Mouse (Mus musculus) left cerebral cortex, postnatal 10 days (tissue): ENCODE results near the gene Nubpl. TPM values are rescaled to one million over a fixed set of nuclear protein-coding genes. Genes with fewer than 3 reads are reported as not detected.

Experiments
- DNase-seq, 2 experiments: peaks; one replicate each; pipeline ENCODE4 v3.0.0; 2021 to 2022; ENCODE audit warnings: low spot score in 2 of 2, mixed read lengths in 1 of 2; ENCODE audit errors: extremely low spot score in 1 of 2
- intact Hi-C: fragments of 180-260 bp; cut with DNase I; formaldehyde crosslinking; loops from one replicate; pipeline ENCODE4 v1.15.1; 2025
- total RNA-seq, 2 experiments: library from RNA; stranded (reverse); gene quantifications; 2 replicates each; pipeline ENCODE4 v1.2.3; 2021

Gene Nubpl
- total RNA-seq, 2 experiments from 2014 or later: 5.0 to 5.6 TPM

DNA sequence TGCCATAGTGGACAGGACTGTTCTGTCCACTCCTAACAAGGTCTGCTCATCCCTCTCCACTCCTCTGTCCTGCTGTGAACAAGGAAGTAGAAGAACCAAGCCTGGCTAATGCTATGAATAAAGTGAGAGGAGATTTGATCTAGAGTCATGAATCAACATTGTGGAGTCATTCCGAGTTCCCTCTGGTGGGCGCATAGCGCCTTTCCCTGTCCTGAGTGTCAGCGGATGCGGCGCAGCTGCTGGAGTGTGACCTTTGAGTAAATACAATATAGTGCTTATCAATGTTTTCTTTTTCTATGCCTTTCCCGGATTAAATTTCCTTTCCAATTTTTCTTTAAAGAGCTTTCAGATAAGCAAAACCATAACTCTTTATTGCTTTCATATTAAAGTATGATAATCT is 208.8 kb downstream of the Nubpl start:
- intact Hi-C loops: no loop called here
- no peak for DNase-seq

DNA sequence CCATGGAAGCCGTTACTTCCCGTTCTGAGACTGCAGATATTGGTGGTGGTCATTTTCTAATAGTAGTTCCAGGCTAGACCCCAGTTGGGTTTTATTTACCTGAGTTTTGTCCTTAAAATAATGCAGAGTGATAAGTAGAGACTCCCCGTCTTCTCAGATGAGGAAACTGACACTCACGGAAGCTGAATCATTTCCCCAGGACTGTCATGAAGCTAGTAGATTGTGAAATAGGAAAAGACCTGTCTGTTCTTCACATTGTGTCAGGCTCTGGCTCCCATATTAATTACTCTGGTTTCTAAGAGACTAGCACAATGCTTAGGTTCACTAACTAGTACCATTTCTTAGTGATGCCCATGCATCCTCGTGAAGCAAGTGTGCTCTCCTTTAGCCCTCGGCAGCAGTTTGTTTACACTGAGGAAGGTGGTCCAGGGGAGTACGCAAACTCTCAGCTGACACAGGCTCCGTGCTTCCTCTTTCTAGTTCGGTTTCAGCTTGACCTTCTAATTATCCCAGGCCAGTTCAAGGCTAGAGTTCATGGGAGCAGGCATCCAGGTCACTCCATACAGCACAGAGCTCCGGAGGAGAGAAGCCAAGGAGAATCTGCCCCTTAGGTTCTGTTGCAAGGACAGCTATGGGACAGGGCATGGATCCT is 209.9 kb downstream of the Nubpl start:
- intact Hi-C loops: no loop called here
- no peak for DNase-seq

DNA sequence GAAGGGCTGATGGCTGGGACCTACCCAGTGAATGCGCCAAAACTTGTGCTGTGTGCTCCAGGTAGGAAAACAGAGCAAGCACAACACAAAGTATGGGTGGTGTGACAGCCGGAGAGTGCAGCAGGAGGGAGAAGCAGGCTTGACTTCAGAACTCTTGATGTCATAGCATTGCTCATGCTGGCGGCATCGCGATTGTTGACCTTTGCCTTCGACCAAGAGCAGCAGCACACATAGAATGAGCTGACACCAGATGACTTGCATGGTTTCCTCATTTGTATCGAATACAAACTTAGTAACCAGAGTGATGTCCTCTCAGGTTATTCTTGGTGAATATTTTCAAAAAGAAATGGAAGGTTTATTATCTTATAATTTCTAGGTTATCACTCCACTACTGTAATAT is 211.1 kb downstream of the Nubpl start:
- no peak for DNase-seq
- intact Hi-C loops: no loop called here

DNA sequence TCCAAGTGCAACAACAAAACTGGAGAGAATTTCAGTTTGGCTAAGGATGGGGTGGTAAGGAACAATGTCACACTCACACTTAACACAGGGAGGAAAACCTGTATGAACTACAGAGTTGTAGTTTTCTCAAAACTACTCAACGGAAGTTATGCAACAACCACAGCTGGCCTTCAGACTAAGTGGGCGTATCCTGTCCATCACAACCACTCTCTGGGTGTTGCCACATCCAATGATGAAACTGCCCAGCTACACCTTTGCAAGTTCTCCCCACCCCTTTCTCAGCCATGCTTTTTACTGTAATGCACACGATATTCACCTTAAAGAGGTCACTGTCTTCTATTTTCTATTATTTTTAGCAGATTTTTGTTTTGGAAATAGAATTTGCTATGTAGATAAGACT is 217.3 kb downstream of the Nubpl start:
- DNase-seq: no peak
- intact Hi-C loops: no loop called here

DNA sequence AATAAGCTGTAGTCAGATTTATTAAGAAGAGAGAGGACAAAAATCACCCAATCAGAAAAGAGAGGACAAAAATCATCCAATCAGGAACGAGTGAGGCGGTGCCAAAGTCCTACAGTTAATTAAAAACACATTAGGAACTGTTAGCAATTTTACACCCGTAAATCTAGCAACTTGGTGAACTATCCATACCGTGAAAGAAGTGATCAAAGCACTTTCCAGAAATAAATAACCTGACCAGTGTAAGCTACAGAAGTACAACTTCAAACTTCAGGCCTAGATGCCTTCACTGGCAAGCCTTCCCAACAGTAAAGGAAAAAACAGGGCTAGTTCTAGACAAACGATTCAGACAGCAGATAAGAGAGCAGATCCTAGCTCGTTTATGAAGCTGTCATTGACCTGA is 220.1 kb downstream of the Nubpl start:
- intact Hi-C loops: no loop called here
- no peak for DNase-seq

DNA sequence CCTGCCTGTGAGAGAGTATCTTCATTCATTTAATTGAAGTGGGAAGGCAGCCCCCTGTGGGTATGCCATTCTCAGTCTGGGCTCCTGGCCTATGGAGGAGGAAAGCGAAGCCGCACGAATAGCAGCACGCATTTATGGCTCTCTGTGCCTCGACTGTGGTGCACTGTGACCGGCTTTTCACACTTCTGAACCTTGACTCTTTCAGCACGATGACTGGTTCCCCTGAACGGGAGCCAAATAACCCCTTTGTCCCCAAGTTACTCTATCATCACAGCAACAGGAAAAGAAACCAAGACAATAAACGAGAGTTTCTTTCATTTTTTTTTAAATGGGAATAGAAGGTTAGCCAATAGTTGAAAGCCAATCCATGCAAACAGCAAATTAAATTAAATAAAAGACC is 220.9 kb downstream of the Nubpl start:
- DNase-seq: no peak
- intact Hi-C loops: no loop called here

DNA sequence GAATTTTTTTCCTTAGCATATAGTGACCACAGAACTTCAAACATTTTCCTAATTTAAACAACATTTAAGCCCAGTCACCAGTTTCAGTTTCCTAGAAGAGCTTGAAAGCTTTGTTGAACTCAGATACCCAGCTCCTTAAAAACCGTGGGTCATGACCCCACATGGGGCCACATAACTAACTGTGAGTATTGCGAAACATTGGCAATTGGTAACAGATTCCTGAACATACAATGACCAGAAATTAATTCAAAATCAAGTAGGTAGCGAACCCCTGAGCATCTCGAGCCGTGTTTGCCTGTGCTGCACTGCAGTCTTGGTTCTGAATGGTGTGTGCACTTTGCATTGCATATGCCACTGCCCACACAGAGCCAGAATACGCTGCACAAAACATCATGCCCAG is 221.6 kb downstream of the Nubpl start:
- DNase-seq: no peak
- intact Hi-C loops: no loop called here

DNA sequence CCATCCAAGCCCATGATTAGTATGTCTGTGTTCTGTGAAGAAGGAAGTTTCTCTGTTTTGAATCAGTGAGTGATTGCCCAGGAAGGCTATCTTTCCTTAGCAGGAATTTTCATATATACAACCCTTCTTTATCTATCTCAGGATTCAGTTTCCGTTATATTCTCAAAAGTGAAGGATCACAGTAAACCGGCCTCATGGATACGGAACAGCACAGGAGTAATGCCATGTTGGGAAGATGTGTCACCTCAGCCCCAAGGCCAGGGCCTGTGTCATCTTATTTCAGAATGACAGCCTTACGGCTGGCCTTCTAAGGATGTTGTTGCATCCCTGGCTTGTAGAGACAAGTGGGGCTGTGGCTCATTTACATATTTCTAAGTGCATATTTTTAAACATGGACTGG is 231.0 kb downstream of the Nubpl start:
- DNase-seq: no peak
- intact Hi-C loops: no loop called here

DNA sequence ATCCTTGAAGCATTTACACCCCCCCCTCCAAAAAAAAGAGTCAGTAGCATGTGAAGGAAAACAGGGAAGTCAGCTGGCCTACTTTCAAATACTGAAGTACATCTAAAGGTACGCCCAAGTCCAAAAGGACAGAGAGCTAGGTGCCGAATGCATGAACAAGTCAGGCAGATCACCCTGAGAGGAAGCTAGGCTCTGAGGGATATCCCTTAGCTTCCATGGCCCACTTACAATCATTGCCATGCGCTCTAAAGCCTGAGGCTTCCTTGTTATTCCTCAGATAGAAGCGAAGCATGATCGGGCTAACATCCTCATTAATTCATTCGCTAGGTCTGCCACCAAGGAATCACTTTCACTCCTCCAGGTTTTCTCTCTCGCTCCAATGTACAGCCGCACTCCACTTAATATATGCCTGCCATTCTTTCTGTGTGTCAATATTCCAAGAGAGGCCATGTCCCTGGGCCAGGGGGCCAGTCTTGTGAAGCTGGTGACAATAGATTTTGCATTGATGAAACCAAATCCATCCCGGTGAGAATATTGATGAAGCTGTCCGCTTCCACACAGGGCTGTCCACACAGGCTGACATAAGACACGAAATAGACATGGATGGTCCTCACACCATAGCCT is 237.7 kb downstream of the Nubpl start:
- DNase-seq: no peak
- intact Hi-C loops: no loop called here

DNA sequence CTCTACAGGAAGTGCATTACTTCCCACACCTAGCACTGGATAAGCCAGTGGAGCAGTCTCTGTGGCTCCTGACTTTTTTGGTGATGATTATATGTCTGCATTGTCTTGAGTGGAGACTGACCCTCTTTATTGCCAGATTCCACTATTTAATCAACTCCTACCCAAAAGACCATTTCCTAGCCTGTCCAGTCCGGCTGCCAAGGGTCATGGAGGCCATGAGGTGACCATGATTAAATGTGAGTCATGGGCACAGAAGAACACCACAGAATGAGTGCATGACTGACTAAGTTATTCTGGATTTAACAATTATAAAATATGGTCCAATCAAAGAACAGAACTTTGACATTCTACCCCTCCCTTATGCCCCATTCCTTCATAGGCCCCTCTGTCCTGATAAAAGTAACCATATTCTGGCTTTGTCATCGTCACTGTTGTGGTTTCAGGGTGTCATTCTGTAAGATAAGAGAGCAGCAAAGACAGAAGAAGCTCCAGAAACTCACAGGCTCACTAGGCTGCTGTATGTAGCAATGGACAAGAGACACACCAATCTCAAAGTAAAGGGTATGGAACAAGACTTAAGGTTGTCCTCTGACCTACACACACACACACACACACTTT is 240.7 kb downstream of the Nubpl start:
- DNase-seq: no peak
- intact Hi-C loops: no loop called here

DNA sequence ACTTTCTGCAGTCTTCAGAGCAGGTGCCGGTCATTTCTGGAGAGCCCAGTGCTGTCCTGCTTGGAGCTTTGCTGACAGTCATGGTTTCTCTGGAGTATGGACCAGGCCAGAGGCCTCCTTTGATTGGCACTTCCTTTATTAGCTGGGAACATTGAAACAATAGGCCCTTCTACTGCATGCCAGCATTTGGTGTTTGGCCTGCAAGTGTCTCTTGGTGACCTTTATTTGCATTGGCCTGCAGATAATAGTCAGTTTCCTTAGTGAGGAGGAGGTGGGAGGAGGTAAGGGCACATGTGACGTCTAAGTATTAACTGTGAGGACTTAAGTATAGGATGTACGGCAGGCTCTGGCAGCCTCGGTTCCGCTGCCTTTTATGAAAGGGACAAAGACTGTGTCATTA is 249.1 kb downstream of the Nubpl start:
- DNase-seq: no peak
- intact Hi-C loops: no loop called here

DNA sequence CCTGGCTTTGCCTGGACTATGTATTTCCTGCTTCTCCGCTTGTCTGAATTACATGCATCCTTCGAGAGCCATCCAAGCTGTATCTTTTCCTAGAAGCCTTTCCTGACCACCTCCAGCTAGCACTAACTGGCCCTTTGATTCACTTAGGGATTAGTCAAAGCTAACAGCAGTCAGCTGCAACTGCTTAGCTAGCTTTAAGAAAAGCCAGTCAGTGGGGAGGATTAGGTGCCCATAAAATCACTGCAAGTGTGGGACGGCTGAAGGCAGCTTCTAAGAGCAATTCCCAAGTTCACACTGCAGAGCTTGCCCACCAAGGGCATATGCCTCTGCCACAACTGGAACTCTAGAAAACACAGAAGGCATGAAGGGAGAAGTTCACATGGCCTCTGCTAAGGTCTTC is 252.7 kb downstream of the Nubpl start:
- no peak for DNase-seq
- intact Hi-C loops: no loop called here

DNA sequence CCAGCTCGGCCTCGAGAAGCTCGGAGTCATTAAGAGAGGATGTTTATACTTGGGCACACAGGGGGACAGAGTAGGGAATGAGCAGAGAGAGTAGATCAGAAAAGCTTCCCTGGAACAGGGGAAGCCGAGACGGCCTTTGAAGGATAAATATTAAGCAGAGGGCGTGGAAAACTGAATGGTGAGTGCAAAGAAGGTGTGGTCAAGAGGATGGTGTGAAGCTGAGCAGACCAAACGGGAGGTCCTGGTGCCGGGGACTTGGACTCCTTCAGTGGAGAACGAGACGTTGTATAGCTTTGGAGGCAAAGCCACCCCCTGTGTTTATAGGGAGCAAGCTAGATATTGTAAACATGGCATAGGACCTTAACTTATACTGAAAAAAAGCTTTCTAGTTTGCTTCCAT is 261.9 kb downstream of the Nubpl start:
- DNase-seq: no peak

DNA sequence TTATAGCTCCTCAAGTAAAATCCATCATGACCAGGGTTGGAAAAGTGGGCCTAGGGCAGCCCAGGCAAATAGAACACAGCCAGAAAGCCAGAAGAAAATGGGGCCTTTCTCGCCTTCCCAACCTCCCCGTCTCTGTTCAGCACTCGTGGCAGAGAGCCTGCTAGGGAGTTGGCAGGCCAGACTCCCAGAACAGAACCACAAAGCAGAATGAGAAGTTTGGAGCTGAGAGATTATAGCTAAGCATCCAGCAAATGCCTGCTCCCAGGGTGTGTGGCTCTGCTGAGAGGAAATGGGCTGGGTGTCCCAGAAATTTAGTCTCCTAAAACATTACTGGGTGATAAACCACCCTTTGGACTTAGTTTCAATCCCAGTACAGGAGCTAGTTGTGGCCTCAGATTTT is 262.6 kb downstream of the Nubpl start:
- peak in 1 of 2 experiments; percentile 39 for DNase-seq
- intact Hi-C loops: no loop called here

More for the DNA sequence above, 261.9 kb downstream of the Nubpl start:
- intact Hi-C loops: no loop called here

DNA sequence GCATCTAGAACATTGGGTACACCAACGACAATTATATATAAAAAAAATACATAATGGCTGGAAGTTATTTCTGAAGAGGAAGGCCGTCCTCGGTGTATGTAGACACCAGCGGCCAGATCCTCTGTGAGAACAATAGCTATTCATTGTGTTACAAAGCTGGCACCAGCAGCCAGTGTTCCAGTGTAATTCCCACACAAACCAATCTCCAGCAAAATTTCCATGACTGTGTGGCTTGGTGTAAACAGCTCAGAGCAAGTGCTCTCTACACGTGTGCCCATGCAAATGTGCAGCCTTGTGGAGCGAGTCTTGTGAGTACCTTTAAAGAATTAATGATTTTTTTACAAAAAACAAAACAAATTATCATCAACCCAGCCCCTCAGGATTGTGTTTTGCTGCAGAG is 263.7 kb downstream of the Nubpl start:
- intact Hi-C loops: no loop called here
- no peak for DNase-seq

Other genes with a start within 250 kb of the Nubpl start
- gene Heatr5a, start 126.4 kb upstream of the Nubpl start, total RNA-seq: 1 to 10 TPM; 8.6 to 8.8 TPM
- 10 to 100 TPM; 10.0 to 11.1 TPM for gene Dtd2, start 91.2 kb upstream of the Nubpl start, total RNA-seq
- gene Gpr33, start 69.7 kb upstream of the Nubpl start, total RNA-seq: not detected